Mouse (Mus musculus) midbrain, embryonic 16.5 days (tissue): ENCODE measurements at regions not wholly inside any gene's neighbourhood (a gene's known extent, or its start where the extent isn't known, plus 50 kb on each side); places are given as distances from the start of the nearest gene placed in this dataset.

ENCODE experiments used
- ATAC-seq: fragments of 200-750 bp; cut with Nextera tagmentation; 2 replicates; pipeline ENCODE4 v1.8.0; 2017; ENCODE audit warnings: moderate TSS enrichment
- H3K27ac ChIP-seq: fragments of 300-500 bp; sonication (generic); 2 replicates; pipeline ENCODE4 v1.5.1; 2014; ENCODE audit warnings: mild to moderate bottlenecking, low read length, mixed read lengths
- H3K27me3 ChIP-seq: fragments of 300-500 bp; sonication (generic); 2 replicates; pipeline ENCODE4 v1.6.1; 2014; ENCODE audit warnings: low read depth, low read length, mixed read lengths; ENCODE audit not compliant: control insufficient read depth, insufficient read depth
- H3K36me3 ChIP-seq: fragments of 300-500 bp; sonication (generic); 2 replicates; pipeline ENCODE4 v1.6.1; 2014; ENCODE audit warnings: mild to moderate bottlenecking, low read length, moderate library complexity, mixed read lengths; ENCODE audit not compliant: control insufficient read depth, insufficient read depth
- H3K4me1 ChIP-seq: fragments of 300-500 bp; sonication (generic); 2 replicates; pipeline ENCODE4 v1.6.1; 2014; ENCODE audit warnings: mild to moderate bottlenecking, low read length, mixed read lengths; ENCODE audit not compliant: control insufficient read depth, insufficient read depth
- H3K4me2 ChIP-seq: fragments of 300-500 bp; sonication (generic); 2 replicates; pipeline ENCODE4 v1.6.1; 2014; ENCODE audit warnings: mild to moderate bottlenecking, low read length, mixed read lengths
- H3K4me3 ChIP-seq: fragments of 300-500 bp; sonication (generic); 2 replicates; pipeline ENCODE4 v1.5.1; 2014; ENCODE audit warnings: low read depth, mild to moderate bottlenecking, low read length, moderate library complexity, mixed read lengths
- H3K9ac ChIP-seq: fragments of 300-500 bp; sonication (generic); 2 replicates; pipeline ENCODE4 v1.6.1; 2014; ENCODE audit warnings: low read depth, low read length, mixed read lengths
- H3K9me3 ChIP-seq: fragments of 300-500 bp; sonication (generic); replicated peaks from 2 replicates; pipeline ENCODE4 v1.6.1; 2014; ENCODE audit warnings: mild to moderate bottlenecking, low read length, mixed read lengths; ENCODE audit not compliant: control insufficient read depth, poor library complexity, severe bottlenecking
- WGBS: fragments of 180-500 bp; shearing (Covaris S2); extraction: QIAGEN DNeasy Blood & Tissue Kit; methylation state at CpG from one replicate; pipeline ENCODE4 v1.1.7; 2014; 5-methylcytosine and 5-hydroxymethylcytosine counted together

GRCm38 (mm10) chr6:20928774-20929173 lies 286.5 kb upstream of the Kcnd2 start:
- H3K9me3 ChIP-seq, result no peaks in the 10 kb centered on the region
- H3K27ac ChIP-seq, result no peak overlapping the region
- H3K36me3 ChIP-seq, result no peaks in the 10 kb centered on the region
- no peak overlapping the region for H3K9ac ChIP-seq
- H3K4me2 ChIP-seq, result no peak overlapping the region
- ATAC-seq, result peak; percentile 68
- 38% methylated on average over 4 of the region's 4 CpGs for WGBS
- 0 out of 2 replicates have a peak, but pooled peaks cover 3% of the 10 kb centered on the region for H3K4me1 ChIP-seq
- H3K27me3 ChIP-seq, result no peaks in the 10 kb centered on the region
- H3K4me3 ChIP-seq, result no peak overlapping the region
